Mouse (Mus musculus): ENCODE measurements around the gene Pxk.

- TF ChIP-seq CTCF (IDR thresholded peaks at IDR 0.05; ENCODE audit: borderline replicate concordance, control insufficient read depth, extremely low read depth, insufficient read depth, low read length, poor library complexity) (no peak), POLR2A (IDR thresholded peaks at IDR 0.05; ENCODE audit: control insufficient read depth, extremely low read depth, insufficient read depth, low read length, poor library complexity) (no peak)
Observed at GRCm38 (mm10) chr14:8212996-8213395, 115.0 kb downstream of the Pxk start.
